Mouse (Mus musculus) hindbrain, embryonic 10.5 days (tissue): ENCODE measurements at regions not wholly inside any gene's neighbourhood (a gene's known extent, or its start where the extent isn't known, plus 50 kb on each side); places are given as distances from the start of the nearest gene placed in this dataset.

ENCODE experiments used
- DNase-seq: peaks from one replicate; pipeline ENCODE4 v3.0.0-alpha.2; 2017; ENCODE audit warnings: low spot score
- H3K27ac ChIP-seq: fragments of 300-500 bp; sonication (generic); 2 replicates; pipeline ENCODE4 v1.5.1; 2016; ENCODE audit warnings: mild to moderate bottlenecking, moderate library complexity
- H3K27me3 ChIP-seq: fragments of 300-500 bp; sonication (generic); 2 replicates; pipeline ENCODE4 v1.6.1; 2016; ENCODE audit warnings: mild to moderate bottlenecking; ENCODE audit not compliant: poor library complexity, insufficient read depth, severe bottlenecking
- H3K36me3 ChIP-seq: fragments of 300-500 bp; sonication (generic); 2 replicates; pipeline ENCODE4 v1.6.1; 2016; ENCODE audit warnings: mild to moderate bottlenecking, moderate library complexity
- H3K4me1 ChIP-seq: fragments of 300-500 bp; sonication (generic); replicated peaks from 2 replicates; pipeline ENCODE4 v1.6.1; 2016; ENCODE audit warnings: mild to moderate bottlenecking
- H3K4me3 ChIP-seq: fragments of 300-500 bp; sonication (generic); 2 replicates; pipeline ENCODE4 v1.5.1; 2016; ENCODE audit warnings: mild to moderate bottlenecking, moderate library complexity
- H3K9me3 ChIP-seq: fragments of 300-500 bp; sonication (generic); 2 replicates; pipeline ENCODE4 v1.6.1; 2016; ENCODE audit warnings: mild to moderate bottlenecking, moderate library complexity
- WGBS: fragments of 180-500 bp; shearing (Covaris S2); methylation state at CpG from one replicate; pipeline ENCODE4 v1.1.7; 2016; 5-methylcytosine and 5-hydroxymethylcytosine counted together

- DNase-seq, result no peak
- Histone ChIP-seq H3K27me3 (no peaks in the 10 kb centered on the region), H3K36me3 (no peaks in the 10 kb centered on the region), H3K9me3 (no peaks in the 10 kb centered on the region), H3K27ac (no peak overlapping the region), H3K4me1 (peaks cover 2% of the 10 kb centered on the region; the same call in 1 of the 2 replicates), H3K4me3 (no peak overlapping the region)
- WGBS, result 35% methylated on average over 4 of the region's 4 CpGs
Measured at GRCm38 (mm10) chr2:171690781-171691180, 352.5 kb downstream of the Cbln4 start.

GRCm38 (mm10) chr2:171689102-171689501 lies 354.2 kb downstream of the Cbln4 start:
- Histone ChIP-seq H3K36me3 (no peaks in the 10 kb centered on the region), H3K4me3 (no peak overlapping the region), H3K27ac (no peak overlapping the region), H3K4me1 (peaks cover 2% of the 10 kb centered on the region; the same call in 1 of the 2 replicates), H3K27me3 (no peaks in the 10 kb centered on the region), H3K9me3 (no peaks in the 10 kb centered on the region)
- 38% methylated on average over 4 of the region's 4 CpGs for WGBS
- no peak for DNase-seq

- no peak overlapping the region for H3K27ac ChIP-seq
- H3K9me3 ChIP-seq, result 0 out of 2 replicates have a peak, but pooled peaks cover 5% of the 10 kb centered on the region
- H3K4me1 ChIP-seq, result no peaks in the 10 kb centered on the region
- H3K4me3 ChIP-seq, result no peak overlapping the region
- no peak for DNase-seq
- WGBS, result 90% methylated on average over 2 of the region's 2 CpGs
- no peaks in the 10 kb centered on the region for H3K36me3 ChIP-seq
- H3K27me3 ChIP-seq, result no peaks in the 10 kb centered on the region
Measured at GRCm38 (mm10) chr2:171677998-171678397, 365.3 kb downstream of the Cbln4 start.

GRCm38 (mm10) chr2:171677128-171677527 lies 366.1 kb downstream of the Cbln4 start:
- 86% methylated on average over 7 of the region's 7 CpGs for WGBS
- Histone ChIP-seq H3K27ac (no peak overlapping the region), H3K4me1 (no peaks in the 10 kb centered on the region), H3K36me3 (no peaks in the 10 kb centered on the region), H3K9me3 (0 out of 2 replicates have a peak, but pooled peaks cover 5% of the 10 kb centered on the region), H3K27me3 (no peaks in the 10 kb centered on the region), H3K4me3 (no peak overlapping the region)
- DNase-seq, result no peak

GRCm38 (mm10) chr2:171676083-171676482 lies 367.2 kb downstream of the Cbln4 start:
- 80% methylated on average over 8 of the region's 8 CpGs for WGBS
- no peaks in the 10 kb centered on the region for H3K36me3 ChIP-seq
- H3K9me3 ChIP-seq, result 0 out of 2 replicates have a peak, but pooled peaks cover 5% of the 10 kb centered on the region
- H3K4me3 ChIP-seq, result no peak overlapping the region
- no peaks in the 10 kb centered on the region for H3K27me3 ChIP-seq
- H3K27ac ChIP-seq, result no peak overlapping the region
- no peaks in the 10 kb centered on the region for H3K4me1 ChIP-seq
- DNase-seq, result no peak

GRCm38 (mm10) chr2:171675411-171675810 lies 367.9 kb downstream of the Cbln4 start:
- Histone ChIP-seq H3K36me3 (no peaks in the 10 kb centered on the region), H3K4me1 (no peaks in the 10 kb centered on the region), H3K27me3 (no peaks in the 10 kb centered on the region), H3K27ac (no peak overlapping the region), H3K9me3 (0 out of 2 replicates have a peak, but pooled peaks cover 5% of the 10 kb centered on the region), H3K4me3 (no peak overlapping the region)
- WGBS, result 79% methylated on average over 2 of the region's 2 CpGs
- DNase-seq, result no peak

- DNase-seq, result no peak
- no peak overlapping the region for H3K27ac ChIP-seq
- no peaks in the 10 kb centered on the region for H3K4me1 ChIP-seq
- H3K36me3 ChIP-seq, result no peaks in the 10 kb centered on the region
- WGBS, result 88% methylated on average over 8 of the region's 8 CpGs
- no peaks in the 10 kb centered on the region for H3K27me3 ChIP-seq
- 0 out of 2 replicates have a peak, but pooled peaks cover 5% of the 10 kb centered on the region for H3K9me3 ChIP-seq
- H3K4me3 ChIP-seq, result no peak overlapping the region
Measured at GRCm38 (mm10) chr2:171670945-171671547, 372.2 kb downstream of the Cbln4 start.

- Histone ChIP-seq H3K9me3 (0 out of 2 replicates have a peak, but pooled peaks cover 5% of the 10 kb centered on the region), H3K4me3 (no peak overlapping the region), H3K27ac (no peak overlapping the region), H3K4me1 (no peaks in the 10 kb centered on the region), H3K27me3 (no peaks in the 10 kb centered on the region), H3K36me3 (no peaks in the 10 kb centered on the region)
- WGBS, result 64% methylated on average over 4 of the region's 4 CpGs
- no peak for DNase-seq
Measured at GRCm38 (mm10) chr2:171668791-171669645, 374.2 kb downstream of the Cbln4 start.

- Histone ChIP-seq H3K27me3 (no peaks in the 10 kb centered on the region), H3K4me3 (no peak overlapping the region), H3K36me3 (no peaks in the 10 kb centered on the region), H3K4me1 (peaks cover 10% of the 10 kb centered on the region; the same call in 1 of the 2 replicates), H3K27ac (no peak overlapping the region), H3K9me3 (no peaks in the 10 kb centered on the region)
- DNase-seq, result no peak
- WGBS, result 86% methylated on average over 6 of the region's 6 CpGs
Measured at GRCm38 (mm10) chr2:171662571-171662970, 380.7 kb downstream of the Cbln4 start.

- H3K27me3 ChIP-seq, result no peaks in the 10 kb centered on the region
- no peak for DNase-seq
- 87% methylated on average over 8 of the region's 8 CpGs for WGBS
- no peaks in the 10 kb centered on the region for H3K9me3 ChIP-seq
- peaks cover 15% of the 10 kb centered on the region; the same call in 1 of the 2 replicates for H3K4me1 ChIP-seq
- H3K27ac ChIP-seq, result no peak overlapping the region
- H3K36me3 ChIP-seq, result no peaks in the 10 kb centered on the region
- no peak overlapping the region for H3K4me3 ChIP-seq
Measured at GRCm38 (mm10) chr2:171661896-171662511, 381.3 kb downstream of the Cbln4 start.

GRCm38 (mm10) chr2:171657125-171657524 lies 386.1 kb downstream of the Cbln4 start:
- H3K9me3 ChIP-seq, result no peaks in the 10 kb centered on the region
- H3K27ac ChIP-seq, result no peak overlapping the region
- no peaks in the 10 kb centered on the region for H3K27me3 ChIP-seq
- H3K4me3 ChIP-seq, result no peak overlapping the region
- WGBS, result 59% methylated on average over 7 of the region's 7 CpGs
- no peak for DNase-seq
- H3K36me3 ChIP-seq, result no peaks in the 10 kb centered on the region
- H3K4me1 ChIP-seq, result peaks cover 15% of the 10 kb centered on the region; the same call in 1 of the 2 replicates

GRCm38 (mm10) chr2:171641730-171642129 lies 401.5 kb downstream of the Cbln4 start:
- Histone ChIP-seq H3K9me3 (no peaks in the 10 kb centered on the region), H3K4me1 (peaks cover 5% of the 10 kb centered on the region; the same call in 1 of the 2 replicates), H3K36me3 (no peaks in the 10 kb centered on the region), H3K4me3 (no peak overlapping the region), H3K27me3 (no peaks in the 10 kb centered on the region), H3K27ac (no peak overlapping the region)
- no peak for DNase-seq
- 95% methylated on average over 4 of the region's 4 CpGs for WGBS

- Histone ChIP-seq H3K9me3 (no peaks in the 10 kb centered on the region), H3K36me3 (no peaks in the 10 kb centered on the region), H3K27me3 (no peaks in the 10 kb centered on the region), H3K27ac (no peak overlapping the region), H3K4me1 (peaks cover 5% of the 10 kb centered on the region; the same call in 1 of the 2 replicates), H3K4me3 (no peak overlapping the region)
- WGBS, result 87% methylated on average over 9 of the region's 9 CpGs
- DNase-seq, result no peak
Measured at GRCm38 (mm10) chr2:171640478-171640877, 402.8 kb downstream of the Cbln4 start.
